Mouse (Mus musculus): ENCODE measurements around the gene Vmn2r27. TPM values are rescaled to one million over a fixed set of nuclear protein-coding genes. Genes with fewer than 3 reads are reported as not detected.
A peak's percentile ranks its signal among the peaks of the same experiment; 100 is the strongest.

Vmn2r27 gene
- polyA plus RNA-seq (2015; fragmentation: Nextera tagmentation; extraction: Ambion mirVana), result not detected in 2 replicates

GRCm38 (mm10) chr6:124231756-124232155 is at the start of gene Vmn2r27:
Gene Vmn2r27, minus strand, starts transcription at chr6:124231856.
- H3K9me3 ChIP-seq, result no peaks in the 10 kb centered on the region
- H3K4me1 ChIP-seq, result no peaks in the 10 kb centered on the region
- no peaks in the 10 kb centered on the region for H3K27me3 ChIP-seq
- no peak within 1 kb of the TSS for H3K9ac ChIP-seq
- no peaks in the 10 kb centered on the region for H3K36me3 ChIP-seq
- no peak within 1 kb of the TSS for H3K4me3 ChIP-seq
- H3K27ac ChIP-seq, result no peak within 1 kb of the TSS
- H3K4me2 ChIP-seq (replicated peaks), result no peak within 1 kb of the TSS
- 62% methylated on average over 1 of the region's 1 CpGs for WGBS
- no peak for ATAC-seq (ENCODE audit: low FRiP score, low read depth)

GRCm38 (mm10) chr6:124278291-124278690 is 46.6 kb upstream of the Vmn2r27 start:
- Histone ChIP-seq H3K4me3 (no peak overlapping the region), H3K9ac (no peak overlapping the region), H3K27ac (no peak overlapping the region), H3K27me3 (no peaks in the 10 kb centered on the region), H3K36me3 (no peaks in the 10 kb centered on the region), H3K9me3 (no peaks in the 10 kb centered on the region), H3K4me2 (replicated peaks) (no peak overlapping the region), H3K4me1 (no peaks in the 10 kb centered on the region)
- WGBS, result 74% methylated on average over 5 of the region's 5 CpGs
- no peak for ATAC-seq (ENCODE audit: low FRiP score, low read depth)

DNA sequence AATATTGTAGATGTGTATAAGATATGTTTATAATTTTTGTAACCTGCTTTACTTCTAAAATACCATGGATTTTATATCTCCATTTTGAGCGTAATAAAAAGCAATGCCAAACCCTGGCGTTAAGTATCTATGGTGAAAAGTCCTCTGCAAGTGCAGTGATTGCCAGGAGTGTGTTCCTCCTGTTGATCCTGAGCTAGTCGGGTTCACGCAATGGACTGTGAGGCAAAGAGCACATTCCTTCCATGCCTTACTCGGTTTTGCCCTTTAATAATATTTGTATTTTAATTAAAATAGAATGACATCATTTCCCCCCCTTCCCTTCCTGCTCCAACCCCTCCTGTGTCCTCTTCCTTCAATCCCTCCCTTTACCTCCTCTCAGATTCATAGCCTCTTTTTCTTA is 46.0 kb upstream of the Vmn2r27 start:
- H3K4me1 ChIP-seq, result no peaks in the 10 kb centered on the region
- H3K4me3 ChIP-seq, result no peak overlapping the region
- WGBS, result 79% methylated on average over 5 of the region's 5 CpGs
- H3K9me3 ChIP-seq, result no peaks in the 10 kb centered on the region
- H3K4me2 ChIP-seq (replicated peaks), result no peak overlapping the region
- ATAC-seq (ENCODE audit: low FRiP score, low read depth), result no peak
- H3K27me3 ChIP-seq, result no peaks in the 10 kb centered on the region
- no peak overlapping the region for H3K9ac ChIP-seq
- no peak overlapping the region for H3K27ac ChIP-seq
- no peaks in the 10 kb centered on the region for H3K36me3 ChIP-seq

- Histone ChIP-seq H3K36me3 (no peaks in the 10 kb centered on the region), H3K4me2 (replicated peaks) (no peak overlapping the region), H3K27ac (no peak overlapping the region), H3K4me3 (no peak overlapping the region), H3K9me3 (no peaks in the 10 kb centered on the region), H3K27me3 (no peaks in the 10 kb centered on the region), H3K9ac (no peak overlapping the region), H3K4me1 (no peaks in the 10 kb centered on the region)
- ATAC-seq (ENCODE audit: low FRiP score, low read depth), result no peak
- 67% methylated on average over 5 of the region's 5 CpGs for WGBS
Observed at GRCm38 (mm10) chr6:124273231-124273880, 41.7 kb upstream of the Vmn2r27 start.

DNA sequence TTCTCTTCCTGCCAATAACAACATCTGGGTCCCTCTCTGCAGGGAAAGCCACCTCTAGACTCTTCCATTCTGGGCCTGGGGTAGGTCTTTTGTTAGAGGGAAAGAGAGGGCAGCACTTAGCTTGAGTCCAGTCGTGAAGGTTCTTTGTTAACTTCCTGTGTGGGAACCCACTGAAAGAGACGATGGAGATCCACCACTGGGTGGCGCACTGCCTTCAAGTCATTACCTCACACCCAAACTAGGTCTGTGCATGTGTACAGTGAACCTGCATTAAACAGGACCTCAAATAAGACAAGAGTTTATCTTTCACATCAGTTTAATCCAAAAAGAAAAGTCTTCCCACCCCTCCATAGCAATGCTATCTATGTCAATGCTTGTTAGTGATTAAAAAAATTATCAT is 31.0 kb upstream of the Vmn2r27 start:
- Histone ChIP-seq H3K9me3 (no peaks in the 10 kb centered on the region), H3K4me2 (replicated peaks) (no peak overlapping the region), H3K27ac (no peak overlapping the region), H3K4me1 (no peaks in the 10 kb centered on the region), H3K9ac (no peak overlapping the region), H3K27me3 (no peaks in the 10 kb centered on the region), H3K4me3 (no peak overlapping the region), H3K36me3 (no peaks in the 10 kb centered on the region)
- WGBS, result 4% methylated on average over 3 of the region's 3 CpGs
- peak; percentile 9; the same call in 1 of the 2 replicates for ATAC-seq (ENCODE audit: low FRiP score, low read depth)

DNA sequence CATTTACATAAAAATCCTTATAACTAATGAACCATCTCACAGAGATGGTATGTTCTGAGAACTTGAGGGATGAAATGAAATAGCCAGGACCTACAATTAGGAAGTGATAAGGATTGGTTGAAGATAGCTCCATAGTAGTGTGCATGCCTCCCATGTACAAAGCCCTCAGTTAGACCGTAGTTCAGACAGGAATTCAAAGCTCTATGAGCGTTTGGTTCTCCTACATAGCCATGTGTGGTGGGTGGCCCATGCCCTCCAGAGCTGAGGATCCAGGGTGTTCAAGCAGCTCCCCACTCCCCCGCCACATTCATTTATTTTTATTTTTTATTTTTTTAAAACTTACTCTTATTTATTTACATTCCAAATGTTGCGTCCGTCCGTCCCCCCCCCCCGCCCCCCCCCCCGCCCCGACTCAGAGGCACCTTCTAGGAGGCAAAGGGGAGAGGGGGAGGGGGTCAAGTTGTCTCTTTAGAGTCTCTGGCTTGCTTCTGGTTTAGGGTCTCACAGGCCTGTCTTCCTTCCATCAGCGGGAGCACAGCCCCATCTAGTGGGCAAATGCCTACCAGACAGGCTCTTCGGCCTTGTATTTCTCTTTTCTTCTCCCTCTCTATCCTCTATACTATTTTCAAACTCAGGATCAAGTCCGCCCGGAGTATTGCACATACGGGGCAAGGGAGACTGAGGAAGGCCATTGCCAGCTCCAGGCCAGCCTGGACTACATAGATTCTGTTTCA is 28.7 kb upstream of the Vmn2r27 start:
- peak; percentile 74; the same call in 1 of the 2 replicates for ATAC-seq (ENCODE audit: low FRiP score, low read depth)
- Histone ChIP-seq H3K4me2 (replicated peaks) (no peak overlapping the region), H3K27me3 (no peaks in the 10 kb centered on the region), H3K9ac (no peak overlapping the region), H3K4me3 (no peak overlapping the region), H3K27ac (no peak overlapping the region), H3K9me3 (no peaks in the 10 kb centered on the region), H3K36me3 (no peaks in the 10 kb centered on the region), H3K4me1 (no peaks in the 10 kb centered on the region)
- WGBS, result 33% methylated on average over 8 of the region's 14 CpGs

GRCm38 (mm10) chr6:124255721-124256470 is 24.2 kb upstream of the Vmn2r27 start:
- Histone ChIP-seq H3K27me3 (no peaks in the 10 kb centered on the region), H3K27ac (no peak overlapping the region), H3K9me3 (no peaks in the 10 kb centered on the region), H3K9ac (no peak overlapping the region), H3K36me3 (no peaks in the 10 kb centered on the region), H3K4me2 (replicated peaks) (no peak overlapping the region), H3K4me1 (no peaks in the 10 kb centered on the region), H3K4me3 (no peak overlapping the region)
- WGBS, result 44% methylated on average over 6 of the region's 6 CpGs
- no peak for ATAC-seq (ENCODE audit: low FRiP score, low read depth)

DNA sequence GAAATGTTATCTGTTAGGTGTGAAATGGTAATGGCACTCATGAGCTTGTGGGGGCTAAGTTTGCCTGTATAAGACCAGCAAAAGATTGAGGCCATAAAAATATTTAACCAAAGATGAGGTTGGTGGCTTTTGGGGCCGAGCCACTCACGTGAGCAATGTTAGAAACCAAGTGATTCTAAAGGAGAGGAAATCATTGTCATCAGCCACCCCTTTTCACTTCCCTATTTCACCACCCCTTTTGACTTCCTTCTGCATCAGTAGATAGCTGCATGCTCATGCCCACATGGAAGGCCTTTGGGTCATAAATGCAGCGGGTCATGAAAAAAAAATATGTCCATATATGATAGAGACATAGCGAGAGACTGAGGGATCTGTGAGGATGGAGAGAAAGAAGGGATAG is 29.5 kb downstream of the Vmn2r27 start:
- Histone ChIP-seq H3K36me3 (no peaks in the 10 kb centered on the region), H3K9me3 (no peaks in the 10 kb centered on the region), H3K27me3 (no peaks in the 10 kb centered on the region), H3K27ac (no peak overlapping the region), H3K4me3 (no peak overlapping the region), H3K9ac (no peak overlapping the region), H3K4me2 (replicated peaks) (no peak overlapping the region), H3K4me1 (no peaks in the 10 kb centered on the region)
- 90% methylated on average over 4 of the region's 4 CpGs for WGBS
- ATAC-seq (ENCODE audit: low FRiP score, low read depth), result no peak

DNA sequence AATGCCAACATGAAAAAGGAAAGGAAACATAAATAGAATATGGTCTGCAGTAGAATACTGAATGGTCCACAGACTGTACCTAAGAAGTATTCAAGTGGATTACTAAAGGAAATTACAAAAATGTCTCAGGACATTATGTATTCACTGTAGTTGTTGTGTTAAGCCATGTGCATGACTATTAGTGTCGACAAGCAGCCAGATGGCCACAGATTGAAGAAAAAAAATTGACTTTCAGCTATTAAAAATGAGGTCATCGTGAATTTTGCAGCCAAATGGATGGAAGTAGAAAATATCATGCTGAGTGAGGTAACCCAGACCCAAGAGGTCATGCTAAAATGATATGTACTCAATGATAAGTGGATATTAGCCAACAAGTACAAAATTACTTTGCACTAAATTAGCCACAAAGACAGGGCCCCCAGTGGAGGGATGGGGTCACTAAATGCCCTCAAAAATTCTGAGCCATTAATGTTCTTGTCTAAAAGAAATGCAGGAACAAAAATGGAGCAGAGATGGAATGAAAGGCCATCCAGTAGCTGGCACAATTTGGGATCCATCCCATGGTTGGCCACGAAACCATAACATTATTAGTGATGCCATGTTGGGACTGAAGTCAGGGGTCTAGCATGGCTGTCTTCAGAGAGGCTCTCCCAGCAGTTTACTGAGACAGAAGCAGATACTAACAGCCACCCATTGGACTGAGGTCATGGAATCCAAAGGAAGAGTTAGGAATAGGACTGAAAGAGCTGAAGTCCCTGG is 63.0 kb downstream of the Vmn2r27 start:
- no peaks in the 10 kb centered on the region for H3K27me3 ChIP-seq
- WGBS, result 72% methylated on average over 3 of the region's 3 CpGs
- H3K36me3 ChIP-seq, result no peaks in the 10 kb centered on the region
- H3K4me2 ChIP-seq (replicated peaks), result no peak overlapping the region
- H3K9me3 ChIP-seq, result no peaks in the 10 kb centered on the region
- no peaks in the 10 kb centered on the region for H3K4me1 ChIP-seq
- no peak overlapping the region for H3K9ac ChIP-seq
- no peak overlapping the region for H3K27ac ChIP-seq
- ATAC-seq (ENCODE audit: low FRiP score, low read depth), result no peak
- H3K4me3 ChIP-seq, result no peak overlapping the region

- no peak overlapping the region for H3K4me3 ChIP-seq
- 79% methylated on average over 2 of the region's 2 CpGs for WGBS
- no peak overlapping the region for H3K27ac ChIP-seq
- no peak overlapping the region for H3K4me2 ChIP-seq (replicated peaks)
- no peak overlapping the region for H3K9ac ChIP-seq
- no peaks in the 10 kb centered on the region for H3K27me3 ChIP-seq
- H3K36me3 ChIP-seq, result no peaks in the 10 kb centered on the region
- no peak for ATAC-seq (ENCODE audit: low FRiP score, low read depth)
- no peaks in the 10 kb centered on the region for H3K4me1 ChIP-seq
- no peaks in the 10 kb centered on the region for H3K9me3 ChIP-seq
Observed at GRCm38 (mm10) chr6:124166596-124166995, 65.1 kb downstream of the Vmn2r27 start.

DNA sequence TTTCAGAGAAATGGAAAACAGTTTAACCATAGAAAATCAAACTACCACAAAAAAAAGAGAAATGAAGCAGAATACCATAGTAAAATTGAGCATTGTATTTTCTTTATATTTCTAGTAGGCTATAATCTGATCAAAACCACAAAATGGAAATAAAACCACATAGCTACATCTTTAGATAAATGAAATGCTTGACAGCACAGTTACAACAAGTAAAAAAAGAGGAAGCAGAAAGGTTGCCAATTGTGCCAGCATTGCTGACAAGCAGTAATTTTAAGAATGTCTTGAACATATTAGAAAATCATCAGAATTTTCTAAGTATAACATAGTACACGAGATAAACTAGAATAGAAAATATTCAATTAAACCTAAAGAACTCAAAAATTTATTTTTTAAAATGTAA is 81.8 kb downstream of the Vmn2r27 start:
- Histone ChIP-seq H3K4me3 (no peak overlapping the region), H3K27ac (no peak overlapping the region), H3K4me2 (replicated peaks) (no peak overlapping the region), H3K36me3 (no peaks in the 10 kb centered on the region), H3K9ac (no peak overlapping the region), H3K4me1 (no peaks in the 10 kb centered on the region), H3K9me3 (no peaks in the 10 kb centered on the region), H3K27me3 (no peaks in the 10 kb centered on the region)
- ATAC-seq (ENCODE audit: low FRiP score, low read depth), result no peak
- WGBS, result 34% methylated on average over 1 of the region's 1 CpGs
